Mouse (Mus musculus) right cerebral cortex, postnatal 10 days (tissue): ENCODE data around the gene Cenpt.
A peak's percentile ranks its signal among the peaks of the same experiment; 100 is the strongest.

Experiments used
- DNase-seq, 2 experiments: peaks; one replicate each; pipeline ENCODE4 v3.0.0; 2021; ENCODE audit warnings: low spot score in 2 of 2

Gene Cenpt

GRCm38 (mm10) chr8:105807766-105808165 lies 45.3 kb downstream of the Cenpt start:
- no peak for DNase-seq

- no peak for DNase-seq
Measured at GRCm38 (mm10) chr8:105805964-105806363, 47.1 kb downstream of the Cenpt start.

- DNase-seq = no peak
Measured at GRCm38 (mm10) chr8:105805346-105805745, 47.7 kb downstream of the Cenpt start.

- no peak for DNase-seq
Measured at GRCm38 (mm10) chr8:105804797-105805196, 48.3 kb downstream of the Cenpt start.

- DNase-seq = no peak
Measured at GRCm38 (mm10) chr8:105801153-105801904, 51.7 kb downstream of the Cenpt start.

- peak; percentile 69 to 70 for DNase-seq
Measured at GRCm38 (mm10) chr8:105799091-105799812, 53.8 kb downstream of the Cenpt start.

- DNase-seq = no peak
Measured at GRCm38 (mm10) chr8:105798408-105798807, 54.7 kb downstream of the Cenpt start.

- no peak for DNase-seq
Measured at GRCm38 (mm10) chr8:105795785-105796184, 57.3 kb downstream of the Cenpt start.
